Mouse (Mus musculus) cerebellum, adult 2 months (tissue): ENCODE measurements at regions not wholly inside any gene's neighbourhood (a gene's known extent, or its start where the extent isn't known, plus 50 kb on each side); places are given as distances from the start of the nearest gene placed in this dataset.

Experiments
- CTCF ChIP-seq: fragments of 200-500 bp; IDR thresholded peaks from 2 replicates; pipeline ENCODE4 v1.5.1; 2011; ENCODE audit warnings: low read depth, mild to moderate bottlenecking, control low read depth, low read length, moderate library complexity, borderline replicate concordance; ENCODE audit not compliant: insufficient read depth
- POLR2A ChIP-seq: fragments of 200-500 bp; IDR thresholded peaks from 2 replicates; pipeline ENCODE4 v1.6.1; 2011; ENCODE audit warnings: low read length, control low read depth, borderline replicate concordance; ENCODE audit not compliant: insufficient read depth

DNA sequence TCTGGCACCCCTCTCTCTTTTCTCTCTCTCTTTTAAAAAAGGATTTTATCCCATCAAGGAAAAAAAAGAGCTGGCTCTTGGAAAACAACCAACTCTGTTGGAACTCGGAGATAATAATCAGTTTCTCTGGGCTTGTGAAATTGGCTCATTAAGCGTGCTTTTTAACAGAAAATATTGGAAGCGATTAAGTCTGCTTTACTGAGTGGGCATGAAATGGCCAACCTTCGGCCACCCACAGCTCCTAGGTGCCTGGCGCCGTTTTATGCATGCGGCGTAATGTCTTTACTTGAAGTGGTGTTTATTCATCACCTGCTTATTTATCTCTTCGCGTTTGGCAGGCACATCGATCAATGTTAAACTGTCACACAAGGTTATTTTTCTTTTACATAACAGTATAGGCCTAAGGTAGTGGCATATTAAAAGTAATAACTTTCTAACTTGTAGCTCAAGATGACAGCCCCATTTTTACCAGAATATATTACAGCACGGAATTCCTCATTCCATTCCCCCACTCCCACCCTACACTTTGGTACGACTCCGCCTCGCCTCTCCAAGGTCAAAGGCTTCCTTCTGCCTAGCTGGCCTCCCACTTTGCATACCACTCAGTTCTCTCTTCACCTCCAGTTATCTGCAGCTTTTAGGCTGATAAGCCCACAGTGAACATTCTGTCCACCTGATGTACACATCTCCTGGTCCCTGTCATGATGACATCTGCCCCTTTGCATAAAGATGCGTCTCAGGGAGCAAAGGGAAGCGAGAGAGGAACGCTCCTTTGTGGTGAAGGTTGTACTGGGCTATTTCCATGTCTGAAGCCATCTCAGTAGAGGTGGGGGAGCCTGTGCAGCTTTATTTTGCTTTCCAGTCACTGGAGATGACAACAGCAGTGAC is 368.5 kb upstream of the Vrk2 start:
- TF ChIP-seq CTCF (no peak), POLR2A (no peak)
